Mouse (Mus musculus): ENCODE results near the gene Raly.

Raly gene

DNA sequence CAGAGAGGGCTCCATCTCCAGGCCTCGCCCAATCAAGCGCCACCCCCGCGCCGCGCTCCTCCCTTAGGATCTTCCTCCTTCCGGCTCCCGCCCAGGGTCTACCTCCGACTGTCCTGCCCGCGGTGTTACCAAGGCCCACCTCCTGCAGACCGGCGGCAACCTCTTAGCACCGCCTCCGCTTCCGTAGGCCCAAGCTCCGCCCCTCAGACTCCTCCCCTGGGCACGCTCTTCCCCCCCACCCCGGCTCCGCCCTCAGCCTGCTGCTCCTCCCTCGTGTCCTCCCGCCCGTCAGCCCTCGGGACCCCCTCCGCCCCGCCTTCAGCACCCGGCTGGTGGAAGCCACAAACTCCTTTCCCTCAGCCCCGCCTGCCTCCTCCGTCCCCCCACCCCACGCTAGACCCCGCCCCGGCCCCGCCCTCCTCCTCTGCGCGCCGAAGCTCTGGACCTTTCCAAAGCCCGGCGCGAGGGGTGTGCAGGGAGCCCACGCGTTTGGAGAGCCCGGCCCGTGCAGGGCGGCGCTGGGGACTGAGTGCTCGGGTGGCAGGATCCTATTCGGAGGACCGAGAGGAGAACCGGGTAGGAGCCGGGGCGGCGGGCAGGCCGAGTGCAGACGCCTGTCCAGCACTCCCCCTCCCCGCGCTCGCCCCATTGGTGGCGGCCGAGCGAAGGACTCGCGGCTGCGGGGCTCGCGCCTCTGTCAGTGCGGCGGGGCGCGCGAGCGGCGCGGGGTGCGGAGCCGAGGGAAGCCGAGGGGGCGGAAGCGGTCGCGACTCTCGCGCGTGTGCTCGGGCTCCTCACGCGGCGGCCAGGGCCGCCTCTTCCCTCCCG, at the start of gene Raly, which contains the start of gene a:
Raly (plus strand) TSS at position 441 of the 828 bp plus-strand sequence.
a (plus strand) TSS at position 747 of the 828 bp plus-strand sequence.
- peak; percentile 99 for DNase-seq (ENCODE audit: low read depth, low spot score)

DNA sequence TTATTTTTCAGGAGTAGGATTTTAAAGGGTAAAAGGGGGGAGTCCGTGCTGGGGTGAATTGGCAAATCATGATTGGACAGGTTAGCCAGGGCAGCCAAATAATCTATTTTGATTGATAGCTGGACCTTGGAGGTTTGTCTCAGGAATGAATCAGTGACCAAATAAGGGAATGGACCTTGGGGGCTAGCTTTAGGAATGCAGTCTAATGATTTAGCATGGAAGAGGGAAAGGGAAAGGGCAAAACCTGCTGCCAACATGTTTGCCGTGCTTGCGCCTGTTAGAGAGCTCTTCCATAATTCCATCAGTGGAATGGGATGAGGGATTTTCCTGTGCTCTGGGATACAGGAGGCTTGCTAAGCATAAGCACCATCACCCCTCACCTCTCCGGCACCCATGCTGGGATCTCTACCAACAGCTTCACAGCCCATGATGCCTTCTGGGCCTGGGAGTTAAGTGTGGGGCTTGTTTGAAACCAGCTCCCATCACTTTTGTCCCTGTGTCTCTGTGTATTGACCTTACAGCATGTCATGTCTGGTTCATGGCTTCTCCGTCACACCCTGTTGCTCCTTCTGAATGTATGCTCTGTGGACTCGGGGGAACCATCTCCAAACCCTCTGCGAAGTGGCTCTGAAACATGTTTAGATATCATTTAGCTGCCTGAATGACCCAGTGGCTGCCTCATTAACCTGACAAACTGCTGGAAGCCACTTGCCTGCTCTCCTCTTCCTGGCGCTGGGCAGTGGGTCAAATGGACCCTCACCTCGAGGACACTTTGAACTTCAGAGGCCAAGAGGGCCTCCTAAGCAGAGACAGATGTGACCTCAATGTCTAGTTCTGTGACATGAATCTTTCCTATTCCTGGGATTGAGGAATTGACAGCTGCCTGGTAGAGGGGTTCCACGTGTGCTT, 47.7 kb upstream of the Raly start:
- DNase-seq (ENCODE audit: low read depth, low spot score), result no peak

DNA sequence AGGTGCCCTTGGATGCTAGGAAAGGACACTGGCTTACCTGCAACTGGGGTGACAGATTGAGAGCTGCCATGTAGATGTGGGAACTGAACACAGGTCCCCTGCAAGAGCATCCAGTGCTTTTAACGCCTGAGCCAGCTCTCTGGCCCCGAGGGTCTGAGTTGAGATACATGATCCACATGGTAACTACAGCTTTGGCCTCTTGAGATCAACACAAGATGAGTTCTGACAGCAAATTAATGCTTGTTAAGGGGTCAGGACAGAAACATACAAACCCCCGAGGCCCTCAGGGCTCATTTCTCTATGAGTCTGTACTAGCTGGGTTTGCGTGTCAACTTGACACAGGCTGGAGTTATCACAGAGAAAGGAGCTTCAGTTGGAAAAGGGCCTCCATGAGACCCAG, 47.0 kb upstream of the Raly start:
- DNase-seq (ENCODE audit: low read depth, low spot score), result no peak

DNA sequence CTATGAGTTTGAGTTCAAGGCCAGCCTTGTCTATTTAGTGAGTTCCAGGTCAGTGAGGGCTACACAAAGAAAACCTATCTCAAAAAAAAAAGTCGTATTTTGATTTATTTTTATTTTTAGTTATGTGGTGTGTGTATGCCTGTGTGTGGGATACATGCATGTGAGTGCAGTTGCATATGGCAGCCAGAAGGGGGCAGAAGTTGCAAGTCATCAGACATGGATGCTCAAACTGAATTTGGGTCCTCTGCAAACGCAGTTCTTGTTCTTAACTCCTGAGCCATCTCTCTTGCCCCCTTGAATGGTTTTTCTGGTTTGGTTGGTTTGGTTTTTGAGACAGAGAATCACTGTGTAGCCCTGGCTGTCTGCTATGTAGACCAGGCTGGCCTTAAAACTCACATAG, 42.5 kb upstream of the Raly start:
- DNase-seq (ENCODE audit: low read depth, low spot score), result peak; percentile 71

DNA sequence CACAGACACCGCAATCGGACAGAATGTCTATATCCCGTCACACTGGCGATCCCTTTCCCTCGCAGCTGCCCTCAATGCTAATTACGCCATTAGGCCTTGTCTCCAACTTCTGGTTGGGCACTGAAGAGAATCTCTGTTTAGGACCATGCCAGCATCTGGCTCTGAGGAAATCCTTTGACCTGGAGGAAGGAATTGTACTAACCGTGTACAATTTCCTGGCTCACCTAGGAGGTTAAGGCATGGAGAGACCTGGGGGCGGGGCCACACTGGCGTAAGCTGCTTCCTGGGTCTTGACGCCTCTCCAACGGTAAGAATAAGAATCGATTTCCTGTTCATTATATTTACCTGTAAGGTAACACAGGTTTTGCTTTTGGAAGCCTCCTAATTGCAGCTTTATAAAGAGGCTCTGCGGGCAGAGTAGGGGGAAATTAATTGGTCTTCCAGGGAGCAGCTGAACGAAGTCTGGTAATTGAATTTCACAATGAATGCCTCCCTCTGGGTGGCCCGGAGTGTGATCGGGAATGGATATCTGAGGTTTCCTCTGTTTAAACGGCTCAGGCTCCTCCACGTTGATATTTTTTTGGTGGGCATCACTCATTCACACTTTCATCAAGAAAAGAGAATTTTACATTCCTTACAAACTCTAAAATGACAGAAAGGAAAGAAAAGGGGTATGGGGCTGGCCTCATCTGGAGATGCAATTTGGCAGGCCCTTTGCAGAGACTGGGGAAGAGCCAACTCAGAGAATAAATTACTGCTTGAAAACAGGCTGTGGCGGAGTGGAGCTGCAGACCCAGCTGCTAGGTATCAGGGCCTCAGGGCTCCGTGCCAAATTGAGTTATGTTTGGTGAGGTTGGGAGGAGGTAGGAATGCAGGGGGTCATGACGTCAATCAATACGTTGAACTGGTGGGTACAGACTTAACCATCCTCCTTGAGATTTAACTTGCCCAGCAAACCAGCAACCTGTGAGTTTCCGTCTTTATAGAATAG, 41.6 kb upstream of the Raly start:
- peak; percentile 42 for DNase-seq (ENCODE audit: low read depth, low spot score)

DNA sequence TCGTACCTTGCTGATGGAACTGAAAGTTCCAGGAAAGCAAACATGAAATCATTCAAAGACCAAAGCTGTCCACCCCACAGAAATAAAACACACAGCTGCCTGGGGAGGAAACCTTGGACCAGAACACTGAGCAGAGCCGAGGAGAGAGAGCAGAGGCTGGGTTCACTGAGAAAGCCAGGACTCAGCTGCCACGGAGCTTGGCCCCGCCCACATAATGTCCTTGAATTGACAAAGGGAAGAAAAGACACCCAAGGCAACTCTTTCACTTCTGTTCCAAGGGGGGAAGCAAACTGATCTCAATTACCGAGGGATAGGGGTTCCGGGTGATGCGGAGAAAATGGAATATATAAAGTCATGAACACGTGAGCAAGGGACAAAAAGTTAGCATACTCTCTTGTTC, 39.0 kb upstream of the Raly start:
- DNase-seq (ENCODE audit: low read depth, low spot score), result peak; percentile 75

DNA sequence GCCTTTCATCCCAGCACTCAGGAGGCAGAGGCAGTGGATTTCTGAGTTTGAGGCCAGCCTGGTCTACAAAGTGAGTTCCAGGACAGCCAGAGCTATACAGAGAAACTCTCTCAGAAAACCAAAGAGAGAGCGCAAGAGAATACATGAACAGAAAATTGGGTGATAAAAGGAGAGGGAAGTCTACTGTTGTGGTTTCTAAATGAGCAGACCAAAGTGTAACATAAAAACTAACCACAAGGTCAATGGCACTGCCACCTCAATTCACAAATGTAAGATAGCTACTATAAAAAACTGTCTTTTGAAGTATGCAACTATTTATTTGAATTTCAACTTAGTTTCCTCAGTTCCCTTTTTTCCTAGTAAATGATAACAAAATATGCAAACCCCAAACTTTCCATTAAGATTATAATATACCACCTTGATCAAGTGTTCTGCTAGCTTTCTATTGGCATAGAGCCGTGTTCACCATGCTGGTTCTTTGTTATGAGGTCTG, 36.8 kb upstream of the Raly start:
- no peak for DNase-seq (ENCODE audit: low read depth, low spot score)

DNA sequence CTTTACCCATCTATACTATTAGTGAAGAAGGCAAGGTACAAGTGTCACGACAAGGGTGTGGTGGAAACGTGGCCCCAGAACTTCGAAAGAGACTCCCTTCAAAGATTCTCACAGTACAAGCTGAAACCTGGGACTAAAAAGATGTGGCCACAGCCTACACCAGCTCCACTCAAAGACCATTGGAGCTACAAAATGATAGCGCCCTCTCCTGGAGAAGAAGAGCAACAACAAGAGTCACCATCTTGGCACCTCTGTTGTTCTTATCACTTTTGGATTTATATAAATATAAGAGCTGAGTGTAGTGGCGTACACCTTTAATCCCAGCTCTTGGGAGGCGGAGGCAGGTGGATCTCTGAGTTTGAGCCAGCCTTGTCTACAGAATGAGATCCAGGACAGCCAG, 35.1 kb upstream of the Raly start:
- peak; percentile 72 for DNase-seq (ENCODE audit: low read depth, low spot score)

DNA sequence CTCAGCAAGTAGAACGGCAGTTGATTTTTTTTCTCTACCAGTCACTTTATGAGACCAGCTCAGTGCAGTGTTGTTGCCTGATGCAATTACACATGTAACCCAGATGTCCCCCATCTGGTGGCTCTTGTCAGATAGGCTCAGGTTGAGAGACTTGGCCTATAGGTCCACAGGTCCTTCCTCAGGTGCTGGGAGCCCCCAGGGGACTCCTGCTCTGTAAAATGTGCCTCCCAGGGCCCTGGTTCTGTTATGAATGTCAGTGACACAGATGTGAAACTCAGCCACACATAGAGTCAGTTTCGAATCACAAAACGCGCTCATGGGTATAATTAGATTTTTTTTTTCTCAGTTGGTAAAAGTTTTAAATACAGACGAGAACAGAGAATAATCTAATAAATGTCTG, 33.2 kb upstream of the Raly start:
- no peak for DNase-seq (ENCODE audit: low read depth, low spot score)

DNA sequence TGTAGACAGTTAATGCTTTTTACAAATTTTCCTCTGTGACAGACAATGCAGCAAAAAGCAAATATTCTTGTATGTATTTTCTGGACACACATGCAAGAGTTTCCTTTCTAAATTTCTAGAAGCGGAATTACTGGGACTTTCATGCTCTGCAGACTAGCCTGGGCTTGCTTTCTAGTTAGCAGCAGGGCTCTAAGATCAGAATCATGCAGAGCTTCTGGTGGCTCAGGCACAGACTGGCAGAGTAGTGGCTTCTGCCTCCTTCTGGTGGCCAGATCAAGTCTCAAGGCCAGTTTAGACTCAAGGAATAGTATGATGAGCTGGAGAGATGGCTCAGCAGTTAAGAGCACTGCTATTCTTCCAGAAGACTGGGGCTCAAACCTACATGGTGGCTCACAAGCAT, 32.4 kb upstream of the Raly start:
- no peak for DNase-seq (ENCODE audit: low read depth, low spot score)

DNA sequence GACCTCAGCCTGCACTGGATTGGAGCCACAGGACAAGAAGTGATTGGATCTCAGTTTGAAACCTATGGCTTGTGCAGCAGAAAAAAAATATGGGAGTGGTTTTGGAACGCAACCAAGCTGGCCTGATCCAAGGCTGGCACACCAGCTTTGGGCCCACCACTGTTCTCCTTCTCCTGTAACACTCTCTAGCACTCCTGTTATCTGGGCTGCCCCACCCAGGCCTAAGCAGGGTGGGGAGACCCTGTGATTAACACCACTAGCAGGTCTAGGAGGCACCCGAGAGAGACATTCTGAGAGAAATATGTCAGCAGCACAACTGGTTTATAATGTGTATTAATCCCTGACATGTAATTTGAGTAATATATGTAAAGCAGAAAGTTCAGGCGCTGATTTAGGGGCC, 27.7 kb upstream of the Raly start:
- no peak for DNase-seq (ENCODE audit: low read depth, low spot score)

DNA sequence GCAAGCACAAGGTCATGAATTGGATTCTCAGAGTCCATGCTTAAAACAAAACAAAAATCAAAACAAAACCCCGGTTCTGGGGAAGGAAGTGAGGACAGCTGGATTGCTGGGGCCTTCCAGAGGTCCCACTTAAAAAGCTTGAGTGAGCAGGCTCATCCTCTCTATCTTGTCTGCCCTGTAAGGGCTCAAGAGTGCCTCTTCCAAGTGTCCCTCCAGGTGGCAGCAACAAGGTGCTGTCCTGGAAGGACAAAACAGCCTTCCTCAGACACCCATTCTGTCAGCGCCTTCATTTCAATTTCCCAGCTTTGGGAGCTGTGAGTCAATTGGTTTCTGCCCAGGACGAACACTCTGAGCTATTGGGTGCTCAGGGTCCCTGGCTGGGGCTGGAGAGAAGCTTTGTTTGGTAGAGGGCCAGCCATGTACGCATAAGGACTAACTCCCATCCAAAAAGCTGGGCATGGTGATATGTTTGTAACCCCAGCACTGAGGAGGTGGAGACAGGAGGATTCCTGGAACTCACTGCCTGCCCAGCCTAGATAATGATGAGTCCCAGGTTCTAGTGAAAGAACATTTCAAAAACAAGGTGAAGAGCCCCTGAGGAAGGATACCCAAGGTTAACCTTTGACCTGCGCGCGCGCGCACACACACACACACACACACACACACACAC, 25.9 kb upstream of the Raly start:
- no peak for DNase-seq (ENCODE audit: low read depth, low spot score)

DNA sequence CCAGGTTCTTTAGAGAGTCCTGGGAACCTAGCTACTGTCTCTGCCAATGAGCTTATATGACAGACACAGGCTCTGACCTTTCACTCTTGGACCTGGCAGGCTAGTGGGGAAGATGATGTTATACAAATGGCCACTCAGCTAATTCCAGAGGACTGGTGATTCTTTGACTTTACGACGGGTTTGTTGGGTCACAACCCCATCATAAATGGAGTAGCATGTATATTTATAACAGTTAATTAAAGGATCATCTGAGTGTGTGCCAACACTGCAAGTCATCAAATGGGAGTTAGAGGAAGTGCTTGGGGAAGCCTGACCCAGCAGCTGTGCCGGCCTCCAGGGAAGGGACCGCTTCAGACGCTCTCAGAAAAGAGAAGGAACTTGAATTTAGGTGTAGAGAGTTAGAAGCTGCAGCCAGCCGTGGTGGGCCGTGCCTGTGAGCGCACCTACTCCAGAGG, 25.3 kb upstream of the Raly start:
- no peak for DNase-seq (ENCODE audit: low read depth, low spot score)

DNA sequence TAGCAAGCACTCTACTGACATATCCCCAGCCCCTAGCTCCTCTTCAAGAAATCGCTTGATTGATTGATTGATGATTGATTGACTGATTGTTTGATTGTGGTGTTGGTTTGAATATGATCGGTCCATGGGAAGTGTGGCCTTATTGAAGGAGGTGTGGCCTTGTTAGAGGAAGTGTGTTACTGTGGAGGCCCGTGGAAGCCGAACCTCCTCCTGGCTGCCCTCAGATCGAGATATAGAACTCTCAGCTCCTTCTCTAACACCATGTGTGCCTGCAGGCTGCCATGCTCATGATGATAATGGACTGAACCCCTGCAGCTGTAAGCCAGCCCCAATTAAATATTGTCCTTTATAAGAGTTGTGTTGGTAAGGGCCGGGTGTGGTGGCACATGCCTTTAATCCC, 23.8 kb upstream of the Raly start:
- DNase-seq (ENCODE audit: low read depth, low spot score), result no peak

DNA sequence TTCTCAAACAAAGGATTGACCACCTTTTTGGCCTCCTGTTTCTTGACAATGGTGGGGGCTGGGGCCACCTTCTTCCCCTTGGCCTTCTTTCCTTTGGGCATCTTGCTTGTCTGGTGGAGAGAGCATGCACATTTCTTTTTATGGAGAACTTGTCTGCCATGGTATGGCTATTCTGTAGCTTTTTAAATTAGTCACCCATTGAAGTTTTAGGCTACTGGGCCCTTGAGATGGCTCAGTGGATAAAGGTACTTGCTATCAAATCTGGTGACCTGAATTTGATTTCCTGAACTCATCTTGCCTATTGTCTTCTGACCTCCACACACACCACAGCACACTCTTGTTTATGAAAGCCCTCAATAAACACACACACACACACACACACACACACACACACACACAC, 21.0 kb upstream of the Raly start, which contains the start of gene Gm14214:
Gm14214 (minus strand) TSS at position 101 of the 400 bp plus-strand sequence.
- DNase-seq (ENCODE audit: low read depth, low spot score), result no peak

DNA sequence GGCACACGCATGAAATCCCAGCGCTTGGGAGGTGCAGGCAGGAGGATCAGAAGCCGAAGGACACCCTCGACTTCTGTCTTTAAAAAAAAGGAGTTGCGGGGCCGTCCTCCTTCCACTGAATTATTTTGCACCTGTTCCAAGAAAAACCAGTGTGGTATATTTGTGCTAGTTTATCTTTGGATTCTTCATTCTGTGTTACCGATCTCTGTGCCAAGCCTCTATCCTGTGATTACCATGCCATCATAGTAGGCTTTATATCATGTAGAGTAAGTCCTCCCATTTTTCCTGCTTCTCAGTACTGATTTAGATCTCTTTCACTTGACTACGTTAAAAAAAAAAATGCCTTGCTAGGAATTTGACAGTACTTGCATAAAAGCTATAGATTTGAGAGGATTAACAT, 19.3 kb upstream of the Raly start:
- DNase-seq (ENCODE audit: low read depth, low spot score), result no peak

DNA sequence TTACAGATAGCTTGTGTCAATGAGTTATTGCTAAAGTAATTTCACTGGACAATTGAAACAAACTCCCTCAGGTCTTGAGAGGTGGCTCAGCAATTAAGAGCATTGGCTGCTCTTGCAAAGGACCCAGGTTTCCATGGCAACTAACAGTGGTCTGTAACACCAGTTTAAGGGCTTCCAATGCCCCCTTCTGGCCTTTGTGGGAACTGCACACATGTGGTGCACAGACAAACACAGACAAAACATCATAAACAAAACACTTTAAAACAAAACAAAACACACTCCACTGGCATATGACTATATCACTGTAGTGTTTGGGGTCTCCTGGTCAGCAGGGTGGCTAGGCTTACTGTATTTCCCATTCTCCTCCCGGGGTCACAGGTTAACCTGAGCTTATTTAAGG, 16.9 kb upstream of the Raly start:
- peak; percentile 91 for DNase-seq (ENCODE audit: low read depth, low spot score)

DNA sequence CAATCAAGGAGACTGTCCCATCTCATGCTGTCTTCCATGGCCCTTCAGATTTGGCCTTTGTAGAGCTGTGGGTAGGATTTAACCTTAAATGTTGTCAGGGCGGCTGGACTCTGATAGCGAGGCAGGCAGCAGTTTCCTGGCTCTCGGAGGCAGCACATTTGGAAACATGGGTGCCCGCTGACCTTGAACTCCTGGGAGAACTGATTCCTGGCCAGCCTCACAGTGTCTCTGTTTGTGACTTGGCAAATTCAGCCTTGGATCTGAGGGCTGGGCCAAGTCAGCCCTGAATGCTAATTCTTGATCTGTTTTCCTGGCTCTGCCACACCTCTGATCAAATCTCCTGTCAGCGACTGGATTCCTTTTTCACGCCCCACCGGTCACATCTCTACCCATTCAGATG, 14.4 kb upstream of the Raly start:
- DNase-seq (ENCODE audit: low read depth, low spot score), result peak; percentile 32

DNA sequence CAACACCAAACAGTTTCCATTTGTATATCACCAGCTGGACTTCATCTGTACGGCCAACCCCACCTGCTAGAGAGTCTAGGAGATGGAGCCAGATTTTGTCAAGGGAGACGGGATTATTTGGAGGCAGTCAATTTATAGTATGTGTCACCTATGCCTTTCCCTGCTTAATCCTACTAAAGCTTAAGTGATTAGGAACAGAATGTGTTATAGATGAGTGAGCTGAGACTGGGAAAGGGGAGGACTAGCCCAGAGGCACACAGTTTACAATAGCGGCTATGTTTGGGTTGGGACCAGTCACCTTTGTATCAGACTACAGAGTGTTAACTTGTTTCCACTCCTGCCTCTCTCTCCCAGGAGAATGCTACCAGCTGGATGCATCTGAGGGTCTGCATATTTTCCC, 11.2 kb upstream of the Raly start:
- no peak for DNase-seq (ENCODE audit: low read depth, low spot score)

DNA sequence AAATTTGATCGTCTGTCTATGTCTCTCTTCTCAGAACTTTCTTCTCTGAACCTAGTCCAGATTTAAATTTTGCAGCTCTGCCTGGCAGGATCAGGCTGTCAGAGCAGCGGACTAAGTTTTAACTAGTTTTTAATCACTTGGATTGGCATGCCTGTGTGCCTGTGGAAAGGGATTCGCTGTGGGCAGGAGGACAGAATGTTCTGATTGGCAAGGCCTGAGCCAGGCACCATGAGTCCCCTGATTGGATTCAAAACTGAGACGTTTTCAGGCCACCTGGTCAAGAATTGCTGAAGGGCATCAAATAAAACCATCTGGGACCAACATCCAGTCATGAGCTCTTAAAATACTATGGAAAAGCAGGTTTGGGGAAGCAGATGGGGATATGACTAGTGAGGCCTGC, 8.5 kb upstream of the Raly start:
- no peak for DNase-seq (ENCODE audit: low read depth, low spot score)

Data from ZHBTc4 (cell line).